In the genomic region with DNA sequence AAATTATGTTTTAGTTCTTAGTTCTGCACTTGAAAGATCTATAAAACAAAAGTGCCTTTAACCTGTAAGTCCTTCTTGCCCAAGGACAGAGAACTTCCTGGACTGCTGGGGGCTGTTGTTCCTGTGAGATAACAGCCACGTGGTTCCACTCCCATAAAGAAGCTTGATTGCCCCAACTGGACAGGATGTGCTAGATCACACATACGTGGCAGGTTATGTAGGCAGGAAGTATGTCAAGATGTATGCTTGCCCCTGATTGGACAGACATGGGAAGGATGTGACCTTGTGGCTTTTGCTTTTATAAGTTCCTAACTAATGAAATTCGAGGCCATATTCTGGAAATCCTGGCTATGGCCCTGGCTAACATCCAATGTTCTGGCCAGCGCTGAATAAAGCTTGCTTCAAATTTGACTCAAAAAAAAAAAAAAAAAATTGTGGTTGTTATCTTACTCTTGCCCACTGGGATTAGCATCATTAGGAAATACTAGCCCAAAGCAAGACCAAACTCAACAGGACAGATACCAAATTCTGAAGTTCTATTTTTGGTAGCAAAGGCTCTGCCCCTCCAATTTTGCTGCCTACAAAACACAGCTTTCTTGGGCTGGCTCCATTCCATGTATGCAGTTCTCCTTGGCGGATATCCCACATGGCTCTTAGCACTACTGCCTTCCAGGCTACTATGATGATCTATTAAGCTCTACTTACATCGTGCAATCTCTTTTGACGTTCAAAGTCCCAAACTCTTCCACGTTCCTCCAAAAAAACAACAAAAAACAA, we compare ENCODE assay signal across 9 mouse cellular contexts. TPM values are rescaled to one million over a fixed set of nuclear protein-coding genes. Genes with fewer than 3 reads are reported as not detected.
DNase-seq lines count a peak whose midpoint lies in the region; ATAC-seq lines count a peak whose summit lies in the region.
"Had no signal": no experiment of that assay in that cellular context is flagged by ENCODE, and none has a peak within 500 bp of the region (broad histone marks: within the 10 kb centered on the region; RNA-seq: fewer than 3 reads in every experiment).

No protein-coding gene starts in this region.

- intact Hi-C loops in left cerebral cortex, postnatal 25 days (cut with DNase I): loop anchor here (10.0 kb wide), 1 partner anchor 1186 kb away; the partner anchor contains the start of gene Ppp3ca

- DNase-seq in adrenal gland, postnatal 10 days: peak; percentile 49
- DNase-seq in adrenal gland, postnatal 4 days (ENCODE audit: low spot score in 2 of 2): no peak
- peak; percentile 46 for DNase-seq in kidney, postnatal 10 days
- no peak for DNase-seq in kidney, postnatal 25 days
- peak; percentile 85 for DNase-seq in adipocyte (ENCODE audit: low spot score)
- DNase-seq in lung, postnatal 4 days: peak; percentile 44 to 69
- no peak for DNase-seq in left cerebral cortex, postnatal 25 days (ENCODE audit: low spot score in 2 of 2)
- DNase-seq: embryo, embryonic 11 days had no signal

- ATAC-seq in erythroid progenitor cell, adult 5-6 weeks (replicated peaks; ENCODE audit: low FRiP score, poor library complexity, severe bottlenecking): no peak

RNA-seq across cellular contexts. Expression of gene H2afz, which starts 3.7 kb away (rescaled TPM):
- total RNA-seq in adrenal gland, postnatal 10 days (2021): 100 to 1,000 TPM; 246 to 278 TPM
- 100 to 1,000 TPM; 360 to 373 TPM for total RNA-seq in adrenal gland, postnatal 4 days (2021)
- total RNA-seq in erythroid progenitor cell, adult 5-6 weeks (2015; ENCODE audit: low replicate concordance): 951 and 1,242 TPM in 2 replicates
- 578 and 824 TPM in 2 replicates for total RNA-seq in erythroid progenitor cell, adult 5-6 weeks (2017; ENCODE audit: low replicate concordance)
- 100 to 1,000 TPM; 156 to 186 TPM for total RNA-seq in left cerebral cortex, postnatal 25 days (2021)

RNA-seq across cellular contexts. Expression of gene Dnajb14, which starts 6.9 kb away (rescaled TPM):
- 10 to 100 TPM; 15.3 to 16.3 TPM for total RNA-seq in adrenal gland, postnatal 10 days (2021)
- total RNA-seq in adrenal gland, postnatal 4 days (2021): 10 to 100 TPM; 21.4 to 22.8 TPM
- 5.0 and 7.6 TPM in 2 replicates for total RNA-seq in erythroid progenitor cell, adult 5-6 weeks (2015; ENCODE audit: low replicate concordance)
- 4.1 and 6.0 TPM in 2 replicates for total RNA-seq in erythroid progenitor cell, adult 5-6 weeks (2017; ENCODE audit: low replicate concordance)
- 10 to 100 TPM; 44.5 to 46.3 TPM for total RNA-seq in left cerebral cortex, postnatal 25 days (2021)

RNA-seq across cellular contexts. Expression of gene Lamtor3, which starts 57.7 kb away (rescaled TPM):
- 10 to 100 TPM; 68.6 to 72.0 TPM for total RNA-seq in adrenal gland, postnatal 10 days (2021)
- total RNA-seq in adrenal gland, postnatal 4 days (2021): 10 to 100 TPM; 63.6 to 68.8 TPM
- total RNA-seq in erythroid progenitor cell, adult 5-6 weeks (2015; ENCODE audit: low replicate concordance): 75.0 and 88.0 TPM in 2 replicates
- 58.6 and 69.3 TPM in 2 replicates for total RNA-seq in erythroid progenitor cell, adult 5-6 weeks (2017; ENCODE audit: low replicate concordance)
- total RNA-seq in left cerebral cortex, postnatal 25 days (2021): 10 to 100 TPM; 75.1 to 76.3 TPM

Comparison
In these comparisons a context has a peak if more than half of its experiments do, and no peak if none do; other contexts are left out.
1. DNase-seq: peak in adrenal gland, postnatal 10 days (single experiment), kidney, postnatal 10 days (single experiment), adipocyte (single experiment) and lung, postnatal 4 days (2 of 2); none in adrenal gland, postnatal 4 days (0 of 2), kidney, postnatal 25 days (0 of 2) and left cerebral cortex, postnatal 25 days (0 of 2).